Mouse (Mus musculus): Measurements from ENCODE around the gene Rpgrip1.

DNA sequence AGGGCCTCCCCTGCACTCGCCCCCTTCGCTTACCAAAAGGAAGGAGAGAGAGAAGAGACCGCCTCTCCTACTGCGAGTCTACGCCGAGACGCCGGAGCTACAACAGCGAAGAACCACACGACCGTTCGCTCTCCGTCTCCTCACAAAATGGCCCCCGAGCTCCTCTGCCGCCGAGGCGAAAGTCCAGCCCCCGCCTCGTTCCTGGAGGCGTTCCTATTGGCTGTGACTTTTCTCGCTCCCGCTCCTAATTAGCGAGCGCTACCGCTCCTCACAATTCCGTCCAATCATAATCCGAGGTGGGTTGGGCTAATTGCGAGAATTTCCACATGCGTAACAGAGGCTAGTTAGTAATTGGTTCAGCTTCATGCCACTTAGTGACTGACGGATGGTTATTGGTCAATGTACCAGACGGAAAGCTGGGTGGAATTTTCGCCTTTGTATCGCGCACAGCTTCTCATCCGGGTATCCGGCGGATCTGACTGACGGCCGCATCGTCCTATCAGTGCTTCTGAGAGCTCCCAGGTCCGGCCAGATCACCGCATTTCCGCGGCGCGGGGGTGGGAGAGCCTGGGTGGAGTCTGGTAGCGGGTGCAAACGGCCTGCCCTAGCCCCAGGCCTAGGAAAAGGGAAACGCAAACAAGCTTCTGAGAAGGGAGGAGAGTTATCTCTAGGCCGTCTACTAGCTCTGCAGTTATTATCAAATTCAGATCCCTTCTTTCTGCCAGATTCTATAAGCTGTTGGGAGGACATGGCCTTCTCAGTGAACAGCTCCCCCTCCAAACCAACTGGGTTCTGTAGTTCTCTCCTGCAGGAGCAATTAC, 6.4 kb upstream of the Rpgrip1 start, which contains the start of gene Hnrnpc:
- no peak for TF ChIP-seq CTCF (IDR thresholded peaks at IDR 0.05)
- peak; percentile 72 for TF ChIP-seq EP300 (IDR thresholded peaks at IDR 0.05)
